Mouse (Mus musculus): Measurements from ENCODE around the gene Stard3nl.

DNA sequence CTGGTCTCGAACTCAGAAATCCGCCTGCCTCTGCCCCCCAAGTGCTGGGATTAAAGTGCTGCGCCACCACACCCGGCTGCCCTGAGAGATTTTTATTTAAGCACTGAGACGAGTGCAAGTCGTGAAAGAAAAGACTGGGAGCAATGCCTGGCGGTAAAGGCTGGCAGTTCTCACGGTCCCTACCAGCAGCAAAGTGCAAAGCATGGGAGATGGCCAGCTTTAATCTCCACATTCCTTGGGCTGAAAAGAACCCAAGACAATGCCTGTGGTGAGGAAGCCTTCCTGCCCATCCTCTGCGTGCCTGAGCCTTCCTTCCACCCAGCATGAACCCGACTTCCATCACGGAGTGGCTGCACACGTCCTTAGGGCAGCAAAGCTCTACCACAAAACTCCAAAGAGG, 5.7 kb downstream of the Stard3nl start:
- TF ChIP-seq TAL1 (IDR thresholded peaks at IDR 0.05; ENCODE audit: low read length) = no peak
- no peak for TF ChIP-seq GATA1 (IDR thresholded peaks at IDR 0.05; ENCODE audit: low read length)

Data from erythroblast, embryonic 14.5 days (primary cell).